Mouse (Mus musculus) lung, postnatal 0 days (tissue): ENCODE data around the gene Clock. TPM values are rescaled to one million over a fixed set of nuclear protein-coding genes. Genes with fewer than 3 reads are reported as not detected.

Experiments
- ATAC-seq: fragments of 200-750 bp; cut with Nextera tagmentation; 2 replicates; pipeline ENCODE4 v1.8.0; 2017; ENCODE audit warnings: moderate library complexity
- DNase-seq: peaks from one replicate; pipeline ENCODE4 v3.0.0-alpha.2; 2016; ENCODE audit warnings: low spot score
- H3K27ac ChIP-seq: fragments of 300-500 bp; sonication (generic); 2 replicates; pipeline ENCODE4 v1.5.1; 2014; ENCODE audit warnings: antibody characterized with exemption, mild to moderate bottlenecking, low read length, mixed read lengths
- H3K27me3 ChIP-seq: fragments of 300-500 bp; sonication (generic); replicated peaks from 2 replicates; pipeline ENCODE4 v1.6.1; 2014; ENCODE audit warnings: low read length, mixed read lengths; ENCODE audit not compliant: insufficient read depth
- H3K36me3 ChIP-seq: fragments of 300-500 bp; sonication (generic); 2 replicates; pipeline ENCODE4 v1.6.1; 2014; ENCODE audit warnings: low read length, mixed read lengths; ENCODE audit not compliant: insufficient read depth
- H3K4me1 ChIP-seq: fragments of 300-500 bp; sonication (generic); 2 replicates; pipeline ENCODE4 v1.6.1; 2014; ENCODE audit warnings: antibody characterized with exemption, low read depth, low read length, mixed read lengths; ENCODE audit not compliant: insufficient read depth
- H3K4me2 ChIP-seq: fragments of 300-500 bp; sonication (generic); replicated peaks from 2 replicates; pipeline ENCODE4 v1.6.1; 2014; ENCODE audit warnings: low read depth, mild to moderate bottlenecking, low read length, moderate library complexity, mixed read lengths
- H3K4me3 ChIP-seq: fragments of 300-500 bp; sonication (generic); 2 replicates; pipeline ENCODE4 v1.5.1; 2014; ENCODE audit warnings: low read depth, low read length
- H3K9ac ChIP-seq: fragments of 300-500 bp; sonication (generic); replicated peaks from 2 replicates; pipeline ENCODE4 v1.6.1; 2014; ENCODE audit warnings: low read depth, mild to moderate bottlenecking
- H3K9me3 ChIP-seq: fragments of 300-500 bp; sonication (generic); 2 replicates; pipeline ENCODE4 v1.6.1; 2016; ENCODE audit warnings: low read length, mixed read lengths
- CTCF ChIP-seq: IDR thresholded peaks from 2 replicates; pipeline ENCODE4 v1.5.1; 2016; ENCODE audit warnings: antibody characterized with exemption, mild to moderate bottlenecking
- EP300 ChIP-seq: IDR thresholded peaks from 2 replicates; pipeline ENCODE4 v1.6.1; 2016; ENCODE audit warnings: antibody characterized with exemption, mild to moderate bottlenecking, control low read depth
- WGBS: fragments of 180-500 bp; shearing (Covaris S2); extraction: QIAGEN DNeasy Blood & Tissue Kit; methylation state at CpG from one replicate; pipeline ENCODE4 v1.1.7; 2014; 5-methylcytosine and 5-hydroxymethylcytosine counted together
- polyA plus RNA-seq: library from polyadenylated mRNA; unstranded; fragments of >200 nt; fragmentation: Nextera tagmentation; extraction: Ambion mirVana; gene quantifications from 2 replicates; pipeline ENCODE4 v1.2.1, GENCODE M21; 2015

Clock gene
- polyA plus RNA-seq, 1 experiment from 2014 or later = 11.5 TPM

- Histone ChIP-seq H3K36me3 (no peaks in the 10 kb centered on the region), H3K9me3 (no peaks in the 10 kb centered on the region), H3K27ac (no peak overlapping the region), H3K27me3 (no peaks in the 10 kb centered on the region), H3K9ac (no peak overlapping the region), H3K4me1 (peaks cover 14% of the 10 kb centered on the region), H3K4me2 (no peak overlapping the region), H3K4me3 (no peak overlapping the region)
- DNase-seq = no peak
- no peak for ATAC-seq
- TF ChIP-seq EP300 = no peak
- no peak for TF ChIP-seq CTCF
- WGBS = 67% methylated on average over 5 of the region's 5 CpGs
These were observed 116.7 kb downstream of the Clock start for GRCm38 (mm10) chr5:76187885-76188284.

- TF ChIP-seq EP300 (no peak), CTCF (no peak)
- Histone ChIP-seq H3K4me2 (peak overlapping the region; percentile 71), H3K27me3 (no peaks in the 10 kb centered on the region), H3K36me3 (no peaks in the 10 kb centered on the region), H3K9ac (peak overlapping the region; percentile 60), H3K9me3 (no peaks in the 10 kb centered on the region), H3K4me3 (peak overlapping the region; percentile 61), H3K27ac (peak overlapping the region; percentile 94), H3K4me1 (peaks cover 11% of the 10 kb centered on the region)
- 3% methylated on average over 32 of the region's 38 CpGs for WGBS
- ATAC-seq (peak; percentile 91), DNase-seq (peak; percentile 86)
These were observed 120.1 kb downstream of the Clock start for GRCm38 (mm10) chr5:76184286-76185080.

GRCm38 (mm10) chr5:76183750-76184261 lies 120.8 kb downstream of the Clock start, which contains the start of gene Tmem165:
Gene Tmem165 (plus strand): TSS chr5:76183880.
- H3K4me2 ChIP-seq = peak within 1 kb of the TSS; percentile 71
- no peaks in the 10 kb centered on the region for H3K36me3 ChIP-seq
- peak within 1 kb of the TSS; percentile 94 for H3K27ac ChIP-seq
- peak within 1 kb of the TSS; percentile 61 for H3K4me3 ChIP-seq
- peak within 1 kb of the TSS; percentile 60 for H3K9ac ChIP-seq
- H3K27me3 ChIP-seq = no peaks in the 10 kb centered on the region
- H3K9me3 ChIP-seq = no peaks in the 10 kb centered on the region
- DNase-seq (peak; percentile 97), ATAC-seq (peak; percentile 97)
- under 1% methylated on average over 36 of the region's 62 CpGs for WGBS
- TF ChIP-seq EP300 = no peak
- TF ChIP-seq CTCF = 0 out of 2 replicates have a peak, but pooled peaks have one; percentile 2
- H3K4me1 ChIP-seq = peaks cover 11% of the 10 kb centered on the region

GRCm38 (mm10) chr5:76183043-76183749 lies 121.4 kb downstream of the Clock start:
- peak overlapping the region; percentile 71 for H3K4me2 ChIP-seq
- peaks cover 11% of the 10 kb centered on the region for H3K4me1 ChIP-seq
- H3K36me3 ChIP-seq = no peaks in the 10 kb centered on the region
- no peaks in the 10 kb centered on the region for H3K9me3 ChIP-seq
- 35% methylated on average over 17 of the region's 17 CpGs for WGBS
- H3K27ac ChIP-seq = peak overlapping the region; percentile 94
- peak overlapping the region; percentile 61 for H3K4me3 ChIP-seq
- TF ChIP-seq CTCF = no peak
- peak; percentile 39; the same call in 1 of the 2 replicates for TF ChIP-seq EP300
- no peaks in the 10 kb centered on the region for H3K27me3 ChIP-seq
- peak; percentile 42 for ATAC-seq
- no peak for DNase-seq
- H3K9ac ChIP-seq = peak overlapping the region; percentile 60; the same call in 1 of the 2 replicates

- Histone ChIP-seq H3K27me3 (no peaks in the 10 kb centered on the region), H3K36me3 (no peaks in the 10 kb centered on the region), H3K4me1 (peaks cover 11% of the 10 kb centered on the region), H3K4me2 (no peak overlapping the region), H3K9me3 (no peaks in the 10 kb centered on the region), H3K27ac (no peak overlapping the region; the same call in 1 of the 2 replicates), H3K9ac (no peak overlapping the region), H3K4me3 (no peak overlapping the region)
- TF ChIP-seq EP300 (no peak), CTCF (no peak)
- ATAC-seq (no peak), DNase-seq (peak; percentile 62)
- WGBS = 40% methylated on average over 3 of the region's 3 CpGs
These were observed 122.3 kb downstream of the Clock start for GRCm38 (mm10) chr5:76182326-76182725.

- no peak for ATAC-seq
- 89% methylated on average over 5 of the region's 5 CpGs for whole genome bisulfite sequencing
These were observed 124.8 kb downstream of the Clock start for GRCm38 (mm10) chr5:76179791-76180190.

More at GRCm38 (mm10) chr5:76179791-76180190, 124.8 kb downstream of the Clock start:
- Histone ChIP-seq H3K27ac (no peak overlapping the region), H3K4me1 (peaks cover 4% of the 10 kb centered on the region; the same call in 1 of the 2 replicates), H3K27me3 (no peaks in the 10 kb centered on the region), H3K36me3 (no peaks in the 10 kb centered on the region), H3K4me3 (no peak overlapping the region), H3K9me3 (no peaks in the 10 kb centered on the region), H3K9ac (no peak overlapping the region), H3K4me2 (no peak overlapping the region)
- DNase-seq = no peak
- TF ChIP-seq CTCF (no peak), EP300 (no peak)
